Mouse (Mus musculus) olfactory bulb, adult 2 months (tissue): Measurements from ENCODE around the gene Traf7. TPM values are rescaled to one million over a fixed set of nuclear protein-coding genes. Genes with fewer than 3 reads are reported as not detected.

Source experiments
- H3K27ac ChIP-seq: fragments of 200-500 bp; 2 replicates; pipeline ENCODE4 v1.5.1; 2012; ENCODE audit warnings: low read depth, low read length; ENCODE audit not compliant: insufficient read depth
- H3K4me1 ChIP-seq: fragments of 200-500 bp; 2 replicates; pipeline ENCODE4 v1.6.1; 2012; ENCODE audit warnings: low read length; ENCODE audit not compliant: control insufficient read depth, insufficient read depth
- H3K4me3 ChIP-seq: fragments of 200-500 bp; 2 replicates; pipeline ENCODE4 v1.5.1; 2012; ENCODE audit warnings: mild to moderate bottlenecking, low read depth, low read length, moderate library complexity; ENCODE audit not compliant: insufficient read depth
- CTCF ChIP-seq: fragments of 200-500 bp; IDR thresholded peaks from 2 replicates; pipeline ENCODE4 v1.5.1; 2012; ENCODE audit warnings: low read depth, mild to moderate bottlenecking, low read length, moderate library complexity; ENCODE audit not compliant: insufficient read depth
- POLR2A ChIP-seq: fragments of 200-500 bp; IDR thresholded peaks from 2 replicates; pipeline ENCODE4 v1.6.1; 2012; ENCODE audit warnings: mild to moderate bottlenecking, low read depth, low read length, moderate library complexity; ENCODE audit not compliant: insufficient read depth
- WGBS: fragments of 180-500 bp; shearing (Covaris S2); methylation state at CpG from one replicate; pipeline ENCODE4 v1.1.7; 2018; 5-methylcytosine and 5-hydroxymethylcytosine counted together
- polyA plus RNA-seq: library from polyadenylated mRNA; stranded (reverse); fragments of >200 nt; gene quantifications from 2 replicates; pipeline ENCODE4 v1.2.4, GENCODE M21; 2012; ENCODE audit warnings: low replicate concordance; ENCODE audit not compliant: missing spikeins, insufficient read depth, insufficient read length

Traf7 gene
- polyA plus RNA-seq, 1 experiment = not detected

DNA sequence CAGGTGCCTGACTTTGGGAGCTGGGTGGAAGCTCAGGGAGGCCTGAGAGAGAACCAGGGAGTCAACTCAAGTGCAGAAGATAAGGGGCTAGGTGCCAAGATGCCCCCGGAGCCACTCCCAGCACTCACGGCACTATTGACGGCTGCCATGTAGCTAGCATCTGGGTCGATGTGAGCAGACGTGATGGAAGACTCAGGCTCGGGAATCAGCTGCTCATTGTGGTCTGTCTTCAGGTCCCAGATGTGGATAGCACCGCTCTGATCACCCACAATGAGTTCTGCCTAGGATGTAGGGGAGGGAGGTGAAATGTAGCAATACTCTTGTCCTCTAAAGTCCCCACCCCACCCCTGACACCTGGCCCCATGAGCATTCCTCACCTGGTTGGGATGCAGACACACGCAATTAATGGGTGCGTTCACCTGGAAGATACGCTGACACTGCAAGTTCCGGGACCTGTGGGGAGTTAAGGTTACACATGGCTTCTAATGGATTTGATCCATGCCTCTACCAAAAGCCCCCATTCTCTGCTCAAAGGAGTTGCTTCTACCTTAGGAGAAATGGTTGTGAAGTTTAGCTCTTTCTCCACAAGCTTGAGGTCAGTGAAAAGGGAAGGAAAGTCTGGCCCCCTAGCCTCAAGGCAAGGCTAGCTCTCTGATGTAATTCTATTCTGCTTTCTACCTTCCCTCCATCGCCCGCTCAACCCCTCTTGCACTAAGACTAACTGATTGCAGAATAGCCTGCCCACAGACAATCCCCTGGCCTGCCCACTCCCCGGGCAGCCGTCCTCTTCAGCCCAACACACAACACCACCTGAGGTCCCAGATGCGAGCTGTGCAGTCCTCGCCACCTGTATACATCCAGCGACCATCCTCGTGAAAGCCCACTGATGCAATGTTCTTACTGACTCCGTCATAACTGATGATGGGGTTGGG lies 50.4 kb downstream of the Traf7 start:
- Histone ChIP-seq H3K4me3 (no peak overlapping the region), H3K4me1 (peaks cover 32% of the 10 kb centered on the region), H3K27ac (no peak overlapping the region)
- 88% methylated on average over 20 of the region's 20 CpGs for WGBS
- TF ChIP-seq POLR2A (no peak), CTCF (no peak)

DNA sequence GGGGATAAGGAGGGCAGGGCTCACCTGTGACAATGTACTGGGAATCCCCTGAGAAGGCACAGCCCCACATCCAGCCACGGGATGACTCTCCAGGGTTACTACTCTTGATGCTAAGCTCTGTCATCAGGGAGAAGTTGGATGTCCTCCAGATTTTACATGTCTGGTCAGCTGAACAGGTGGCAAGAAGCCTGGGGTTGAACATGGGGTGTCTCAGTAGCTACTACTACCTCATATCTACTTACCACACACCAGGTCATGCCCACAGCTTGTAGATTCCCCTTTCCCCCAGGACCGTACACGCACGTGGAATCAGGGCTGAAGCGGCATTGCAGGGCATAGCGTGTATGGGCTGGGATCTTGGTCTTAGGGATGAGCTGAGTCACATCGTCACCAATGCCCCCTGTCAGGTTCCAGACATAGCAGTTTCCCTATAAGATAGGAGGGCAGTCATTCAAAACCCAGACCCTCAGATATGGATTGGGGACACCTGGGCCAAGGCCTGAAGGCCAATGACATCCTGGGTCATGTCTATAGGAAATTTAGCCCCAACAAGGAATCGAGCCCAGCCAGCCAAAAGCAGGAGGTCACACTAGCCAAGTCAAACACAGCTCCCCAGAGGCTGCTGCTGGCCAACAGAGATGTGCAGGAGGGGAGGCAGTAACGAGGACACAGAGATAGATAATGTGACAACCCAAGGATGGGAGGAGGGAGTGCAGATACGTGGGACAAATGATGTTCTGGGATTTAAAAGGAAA lies 51.5 kb downstream of the Traf7 start:
- 85% methylated on average over 10 of the region's 10 CpGs for WGBS
- TF ChIP-seq POLR2A (no peak), CTCF (no peak)
- H3K27ac ChIP-seq = no peak overlapping the region

DNA sequence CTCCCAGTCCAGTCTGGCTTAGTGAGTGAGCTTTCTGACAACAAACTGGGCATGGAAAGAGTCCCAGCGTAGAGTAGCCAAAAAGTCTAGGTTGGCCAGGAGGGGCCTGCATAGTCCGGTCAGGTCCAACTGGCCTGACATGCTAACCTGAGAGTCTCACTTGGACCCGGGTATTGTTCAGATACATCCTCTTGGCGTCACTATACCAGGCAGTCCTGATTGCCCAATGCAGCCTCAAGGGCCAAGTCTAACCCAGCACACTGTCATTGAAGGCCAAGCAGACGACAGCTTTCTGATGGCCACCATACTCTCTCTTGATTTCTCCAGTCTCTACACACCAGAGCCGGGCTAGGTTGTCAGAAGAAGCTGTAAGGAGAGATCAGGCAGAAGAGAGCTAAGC lies 52.2 kb downstream of the Traf7 start:
- H3K27ac ChIP-seq = peak overlapping the region; percentile 27; the same call in 1 of the 2 replicates
- no peak overlapping the region for H3K4me3 ChIP-seq
- 87% methylated on average over 6 of the region's 6 CpGs for WGBS
- peaks cover 44% of the 10 kb centered on the region for H3K4me1 ChIP-seq
- no peak for TF ChIP-seq POLR2A
- TF ChIP-seq CTCF = no peak

More for the DNA sequence above, 51.5 kb downstream of the Traf7 start:
- no peak overlapping the region for H3K4me3 ChIP-seq
- H3K4me1 ChIP-seq = peaks cover 39% of the 10 kb centered on the region

DNA sequence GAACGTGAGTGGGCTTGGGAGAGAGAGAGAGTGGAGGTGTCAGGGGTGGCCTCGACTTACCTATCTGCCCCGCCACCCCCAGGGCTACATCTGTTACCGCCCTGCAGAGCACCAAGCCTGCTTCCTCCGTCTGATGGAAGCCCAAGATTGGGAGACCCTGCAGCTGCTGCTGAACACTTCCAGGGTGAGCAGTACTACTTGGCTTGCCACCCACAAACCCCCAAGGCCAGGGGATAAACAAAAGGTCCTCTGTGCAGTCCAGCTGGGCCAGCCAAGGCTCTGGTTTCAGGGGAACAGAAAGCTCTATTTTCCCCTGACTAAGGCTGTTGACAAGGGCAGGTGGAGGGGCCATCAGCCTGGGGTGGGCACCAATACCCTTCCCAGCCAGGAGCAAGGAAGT lies 53.2 kb downstream of the Traf7 start:
- 39% methylated on average over 5 of the region's 5 CpGs for WGBS
- TF ChIP-seq CTCF (no peak), POLR2A (no peak)

DNA sequence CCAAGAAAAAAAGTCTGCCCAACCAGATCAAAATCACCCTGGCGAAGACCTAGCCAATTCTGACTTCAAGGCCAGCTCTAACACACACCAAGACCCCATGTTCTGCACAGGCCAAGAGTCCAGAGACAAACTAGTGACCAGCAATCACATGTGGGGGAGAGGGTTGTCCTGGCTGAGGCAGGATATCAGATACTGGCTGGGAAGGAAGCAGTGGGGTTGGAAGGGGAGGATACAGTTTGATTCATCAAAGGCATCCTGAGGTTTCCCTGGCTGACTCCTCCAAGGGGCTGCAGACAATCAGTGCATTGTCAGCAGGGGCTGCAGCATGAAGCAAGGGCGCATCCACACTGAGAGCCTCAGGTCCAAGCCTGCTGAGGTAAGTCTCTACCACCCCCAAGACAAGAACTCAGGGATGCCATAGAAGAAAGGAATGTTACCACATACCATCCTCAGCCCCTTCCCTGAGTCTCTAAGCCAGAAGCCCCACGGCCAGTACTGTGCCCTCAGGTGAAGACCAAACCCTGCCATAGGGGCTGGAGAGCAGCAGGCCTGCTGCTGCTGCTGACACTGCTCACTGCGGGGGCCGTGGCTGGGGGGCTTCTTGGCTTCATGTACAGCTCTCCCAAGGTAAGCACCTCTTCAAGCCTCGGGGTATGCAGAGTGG lies 54.0 kb downstream of the Traf7 start, which contains the start of gene Bricd5:
TSS of gene Bricd5 (plus strand) at position 273 of the 664 bp plus-strand sequence.
- Histone ChIP-seq H3K4me1 (peaks cover 44% of the 10 kb centered on the region), H3K4me3 (peak within 1 kb of the TSS; percentile 19; the same call in 1 of the 2 replicates), H3K27ac (peak within 1 kb of the TSS; percentile 75)
- 77% methylated on average over 6 of the region's 6 CpGs for WGBS
- TF ChIP-seq CTCF (no peak), POLR2A (no peak)

More for the DNA sequence above, 53.2 kb downstream of the Traf7 start:
- H3K4me3 ChIP-seq = no peak overlapping the region
- H3K27ac ChIP-seq = peak overlapping the region; percentile 75; the same call in 1 of the 2 replicates
- peaks cover 44% of the 10 kb centered on the region for H3K4me1 ChIP-seq

DNA sequence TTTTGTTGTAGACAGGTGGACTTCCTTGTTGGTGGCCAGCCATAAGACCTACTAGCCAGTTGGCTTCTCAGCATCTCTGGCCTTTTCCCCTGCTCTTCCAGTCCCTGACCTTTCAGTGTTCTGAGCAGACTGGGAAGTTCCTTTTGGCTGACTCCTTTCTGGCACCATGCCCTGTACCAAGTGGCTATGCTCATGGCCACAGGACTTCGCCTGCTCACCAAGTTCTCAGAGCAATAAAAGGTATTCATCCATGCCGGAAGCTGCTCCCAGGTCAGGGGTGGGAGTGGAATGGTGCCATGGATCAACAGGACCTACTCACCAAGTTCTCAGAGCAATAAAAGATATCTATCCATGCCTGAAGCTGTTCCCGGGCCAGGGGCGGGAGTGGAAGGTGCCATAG lies 55.2 kb downstream of the Traf7 start:
- WGBS = 55% methylated on average over 4 of the region's 4 CpGs
- 0 out of 2 replicates have a peak, but pooled peaks have one; percentile 29 for TF ChIP-seq POLR2A
- no peak for TF ChIP-seq CTCF
- Histone ChIP-seq H3K4me1 (peaks cover 36% of the 10 kb centered on the region), H3K27ac (peak overlapping the region; percentile 39), H3K4me3 (peak overlapping the region; percentile 19)

DNA sequence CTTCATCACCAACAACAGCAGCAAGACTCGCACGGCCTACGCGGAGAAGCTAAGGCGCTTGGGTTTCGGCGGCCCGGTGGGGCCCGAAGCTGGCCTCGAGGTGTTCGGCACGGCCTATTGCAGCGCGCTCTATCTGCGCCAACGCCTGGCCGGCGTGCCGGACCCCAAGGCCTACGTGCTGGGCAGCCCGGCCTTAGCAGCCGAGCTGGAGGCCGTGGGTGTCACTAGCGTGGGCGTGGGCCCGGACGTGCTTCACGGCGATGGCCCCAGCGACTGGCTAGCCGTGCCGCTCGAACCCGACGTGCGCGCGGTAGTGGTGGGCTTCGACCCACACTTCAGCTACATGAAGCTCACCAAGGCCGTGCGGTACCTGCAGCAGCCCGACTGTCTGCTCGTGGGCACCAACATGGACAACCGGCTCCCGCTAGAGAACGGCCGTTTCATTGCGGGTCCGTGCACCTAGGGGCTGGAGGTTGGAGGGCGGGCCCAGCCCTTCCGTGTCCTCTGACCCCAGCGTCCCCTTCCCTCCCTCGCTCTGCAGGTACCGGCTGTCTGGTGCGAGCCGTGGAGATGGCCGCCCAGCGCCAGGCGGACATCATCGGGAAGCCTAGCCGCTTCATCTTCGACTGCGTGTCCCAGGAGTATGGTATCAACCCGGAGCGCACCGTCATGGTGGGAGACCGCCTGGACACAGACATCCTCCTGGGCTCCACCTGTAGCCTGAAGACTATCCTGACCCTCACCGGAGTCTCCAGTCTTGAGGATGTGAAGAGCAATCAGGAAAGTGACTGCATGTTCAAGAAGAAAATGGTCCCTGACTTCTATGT lies 56.8 kb downstream of the Traf7 start:
- TF ChIP-seq CTCF (no peak), POLR2A (no peak)
- under 1% methylated on average over 68 of the region's 68 CpGs for WGBS
- H3K4me1 ChIP-seq = peaks cover 35% of the 10 kb centered on the region

More for the DNA sequence above, 56.8 kb downstream of the Traf7 start:
- Histone ChIP-seq H3K27ac (peak overlapping the region; percentile 43), H3K4me3 (peak overlapping the region; percentile 76)
